Mouse (Mus musculus) layer of hippocampus, postnatal 36 days (tissue): ENCODE measurements around the gene Gstcd. TPM values are rescaled to one million over a fixed set of nuclear protein-coding genes. Genes with fewer than 3 reads are reported as not detected.

Experiments
- DNase-seq, 2 experiments: peaks; one replicate each; pipeline ENCODE4 v3.0.0; 2022
- total RNA-seq, 2 experiments: library from RNA; stranded (reverse); gene quantifications; 2 replicates each; pipeline ENCODE4 v1.2.3; 2021

The Gstcd gene
- total RNA-seq, 2 experiments from 2014 or later, result 9.7 TPM

DNA sequence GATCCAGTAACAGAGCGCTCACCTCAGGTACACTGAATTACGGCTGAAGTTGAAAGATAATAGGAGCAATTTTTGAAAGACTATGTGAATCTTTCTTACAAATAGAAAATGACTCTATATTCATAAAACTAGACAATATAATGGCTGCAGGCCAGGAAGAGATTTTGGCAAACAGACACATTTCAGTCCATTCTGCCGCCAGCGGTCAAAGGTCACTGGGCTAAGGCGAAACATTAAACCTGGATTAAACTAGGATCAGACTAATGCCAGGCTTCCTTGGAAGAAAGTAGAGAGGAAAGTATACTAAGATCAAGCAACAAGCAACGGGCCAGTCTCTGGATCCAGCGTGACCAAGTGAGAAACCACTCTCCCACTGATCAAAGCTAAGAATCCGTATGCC is 152.8 kb downstream of the Gstcd start:
- DNase-seq, result no peak

- DNase-seq, result no peak
Measured at GRCm38 (mm10) chr3:132934649-132935048, 157.2 kb downstream of the Gstcd start.

Other genes with a start within 250 kb of the Gstcd start
- 10 to 100 TPM; 14.3 to 19.8 TPM for gene Npnt, start 141.7 kb downstream of the Gstcd start, total RNA-seq
- gene Ints12, start 193 bp downstream of the Gstcd start, total RNA-seq, result 10 to 100 TPM; 10.7 to 13.4 TPM
- gene Arhgef38, start 142.9 kb upstream of the Gstcd start, total RNA-seq, result not detected
- gene Ppa2, start 218.1 kb upstream of the Gstcd start, total RNA-seq, result 10 to 100 TPM; 45.7 to 53.0 TPM